Mouse (Mus musculus) intestine, postnatal 0 days (tissue): ENCODE results near the gene Abcd3. TPM values are rescaled to one million over a fixed set of nuclear protein-coding genes. Genes with fewer than 3 reads are reported as not detected.
"Not testable (repeated sequence)": the region's sequence is repeated elsewhere in the genome, so short reads cannot be mapped to it uniquely, and the experiment has no call there.

Experiments
- ATAC-seq: fragments of 200-750 bp; cut with Nextera tagmentation; 2 replicates; pipeline ENCODE4 v1.8.0; 2017; ENCODE audit warnings: mild to moderate bottlenecking, moderate TSS enrichment, moderate library complexity
- H3K27ac ChIP-seq: fragments of 300-500 bp; sonication (generic); 2 replicates; pipeline ENCODE4 v1.5.1; 2014; ENCODE audit warnings: mild to moderate bottlenecking, low read depth, low read length, moderate library complexity
- H3K27me3 ChIP-seq: fragments of 300-500 bp; sonication (generic); replicated peaks from 2 replicates; pipeline ENCODE4 v1.6.1; 2014; ENCODE audit warnings: low read length, mixed read lengths; ENCODE audit not compliant: control insufficient read depth, insufficient read depth
- H3K36me3 ChIP-seq: fragments of 300-500 bp; sonication (generic); 2 replicates; pipeline ENCODE4 v1.6.1; 2014; ENCODE audit warnings: mild to moderate bottlenecking, moderate library complexity; ENCODE audit not compliant: control insufficient read depth, insufficient read depth
- H3K4me1 ChIP-seq: fragments of 300-500 bp; sonication (generic); replicated peaks from 2 replicates; pipeline ENCODE4 v1.6.1; 2014; ENCODE audit warnings: antibody characterized with exemption, low read length, mixed read lengths; ENCODE audit not compliant: control insufficient read depth, insufficient read depth
- H3K4me2 ChIP-seq: fragments of 300-500 bp; sonication (generic); replicated peaks from 2 replicates; pipeline ENCODE4 v1.6.1; 2014; ENCODE audit warnings: low read depth, mild to moderate bottlenecking, moderate library complexity
- H3K4me3 ChIP-seq: fragments of 300-500 bp; sonication (generic); 2 replicates; pipeline ENCODE4 v1.5.1; 2014; ENCODE audit warnings: low read depth, low read length
- H3K9ac ChIP-seq: fragments of 300-500 bp; sonication (generic); 2 replicates; pipeline ENCODE4 v1.6.1; 2014; ENCODE audit warnings: mild to moderate bottlenecking, low read depth, low read length
- H3K9me3 ChIP-seq: fragments of 300-500 bp; sonication (generic); 2 replicates; pipeline ENCODE4 v1.6.1; 2016; ENCODE audit warnings: mixed run types; ENCODE audit not compliant: control insufficient read depth
- CTCF ChIP-seq: sonication (generic); IDR thresholded peaks from 2 replicates; pipeline ENCODE4 v1.5.1; 2016; ENCODE audit warnings: low read depth, mild to moderate bottlenecking, control low read depth, antibody characterized with exemption, moderate library complexity
- WGBS: fragments of 180-500 bp; shearing (Covaris S2); extraction: QIAGEN DNeasy Blood & Tissue Kit; methylation state at CpG from one replicate; pipeline ENCODE4 v1.1.7; 2014; 5-methylcytosine and 5-hydroxymethylcytosine counted together
- polyA plus RNA-seq: library from polyadenylated mRNA; unstranded; fragments of >200 nt; fragmentation: Nextera tagmentation; extraction: Ambion mirVana; gene quantifications from 2 replicates; pipeline ENCODE4 v1.2.1, GENCODE M21; 2015

Gene Abcd3
- polyA plus RNA-seq, 1 experiment from 2014 or later: 46.9 TPM

- Histone ChIP-seq H3K9ac (no peak overlapping the region), H3K36me3 (peaks cover 5% of the 10 kb centered on the region; the same call in 1 of the 2 replicates), H3K27ac (no peak overlapping the region), H3K4me1 (no peaks in the 10 kb centered on the region), H3K4me3 (no peak overlapping the region), H3K27me3 (no peaks in the 10 kb centered on the region), H3K4me2 (no peak overlapping the region), H3K9me3 (no peaks in the 10 kb centered on the region)
- no peak for TF ChIP-seq CTCF
- WGBS: 49% methylated on average over 2 of the region's 2 CpGs
- no peak for ATAC-seq
Measured at GRCm38 (mm10) chr3:121794214-121794613, 20.9 kb downstream of the Abcd3 start.

DNA sequence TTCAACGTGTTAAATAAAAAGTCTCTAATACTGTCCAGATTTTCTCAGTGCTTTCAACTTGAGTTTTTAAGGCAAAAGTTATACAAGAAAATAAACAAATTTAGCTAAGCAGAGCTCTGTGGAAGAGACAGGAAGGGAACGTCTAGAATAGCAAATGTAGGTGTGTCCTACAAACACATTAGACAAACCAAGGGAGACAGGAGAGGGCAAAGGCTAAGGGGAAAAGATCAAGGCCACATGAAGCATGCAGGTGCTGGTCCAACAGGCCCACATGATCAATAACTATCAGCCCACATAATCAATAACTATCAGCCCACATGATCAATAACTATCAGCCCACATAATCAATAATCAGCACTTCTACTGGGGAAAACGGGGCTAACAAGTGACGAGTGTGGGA is 22.9 kb downstream of the Abcd3 start:
- no peak overlapping the region for H3K27ac ChIP-seq
- H3K9me3 ChIP-seq: no peaks in the 10 kb centered on the region
- no peaks in the 10 kb centered on the region for H3K4me1 ChIP-seq
- H3K36me3 ChIP-seq: peaks cover 5% of the 10 kb centered on the region; the same call in 1 of the 2 replicates
- no peak for ATAC-seq
- H3K9ac ChIP-seq: no peak overlapping the region
- no peak overlapping the region for H3K4me2 ChIP-seq
- 71% methylated on average over 4 of the region's 4 CpGs for WGBS
- H3K27me3 ChIP-seq: no peaks in the 10 kb centered on the region
- no peak for TF ChIP-seq CTCF
- H3K4me3 ChIP-seq: no peak overlapping the region

DNA sequence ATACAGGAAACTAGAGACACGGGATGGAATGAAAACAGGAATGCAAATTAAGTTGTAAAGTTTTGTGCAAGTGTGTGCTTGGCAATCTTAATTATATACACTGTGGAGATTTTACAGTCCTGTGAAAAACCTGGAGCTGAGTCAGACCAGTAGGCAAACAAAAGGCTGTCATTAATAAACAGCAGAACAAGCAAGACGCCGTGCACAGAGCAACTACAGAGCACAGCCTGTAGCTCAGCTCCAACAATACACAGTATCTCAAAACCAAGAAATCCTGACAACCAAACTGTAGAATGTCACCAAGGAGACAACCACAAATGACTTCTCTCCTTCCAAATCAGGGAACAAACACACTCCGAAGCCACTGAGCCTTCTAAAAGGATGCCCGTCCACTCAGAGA is 24.7 kb downstream of the Abcd3 start:
- H3K9ac ChIP-seq: no peak overlapping the region
- WGBS: 24% methylated on average over 5 of the region's 5 CpGs
- H3K27me3 ChIP-seq: no peaks in the 10 kb centered on the region
- no peak overlapping the region for H3K4me3 ChIP-seq
- H3K9me3 ChIP-seq: no peaks in the 10 kb centered on the region
- TF ChIP-seq CTCF: no peak
- H3K4me2 ChIP-seq: no peak overlapping the region
- peak; percentile 38; the same call in 1 of the 2 replicates for ATAC-seq
- no peaks in the 10 kb centered on the region for H3K4me1 ChIP-seq
- no peak overlapping the region for H3K27ac ChIP-seq
- peaks cover 12% of the 10 kb centered on the region; the same call in 1 of the 2 replicates for H3K36me3 ChIP-seq

- WGBS: 42% methylated on average over 5 of the region's 5 CpGs
- H3K9ac ChIP-seq: no peak overlapping the region
Measured at GRCm38 (mm10) chr3:121789790-121790189, 25.3 kb downstream of the Abcd3 start.

DNA sequence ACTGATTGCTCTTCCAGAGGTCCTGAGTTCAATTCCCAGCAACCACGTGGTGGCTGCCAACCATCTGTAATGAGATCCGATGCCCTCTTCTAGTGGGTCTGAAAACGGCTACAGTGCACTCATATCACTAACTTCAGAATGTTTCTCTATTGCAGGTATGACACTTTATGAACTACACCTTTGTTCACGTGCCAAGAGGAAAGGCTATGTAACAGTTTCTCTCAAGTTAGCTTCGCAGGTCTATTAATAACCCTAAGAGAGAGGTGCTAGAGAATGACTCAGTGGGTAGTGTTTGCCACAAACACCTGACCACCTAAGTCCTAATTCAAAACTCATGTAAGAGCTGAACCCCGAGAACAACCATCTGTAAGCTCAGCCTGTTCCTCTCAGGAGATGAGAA is 32.1 kb downstream of the Abcd3 start:
- no peaks in the 10 kb centered on the region for H3K9me3 ChIP-seq
- no peak overlapping the region for H3K4me3 ChIP-seq
- H3K9ac ChIP-seq: no peak overlapping the region
- H3K27ac ChIP-seq: no peak overlapping the region
- peaks cover 20% of the 10 kb centered on the region for H3K36me3 ChIP-seq
- no peaks in the 10 kb centered on the region for H3K27me3 ChIP-seq
- 85% methylated on average over 6 of the region's 6 CpGs for WGBS
- H3K4me2 ChIP-seq: no peak overlapping the region
- TF ChIP-seq CTCF: no peak
- ATAC-seq: no peak
- H3K4me1 ChIP-seq: no peaks in the 10 kb centered on the region

More at GRCm38 (mm10) chr3:121789790-121790189, 25.3 kb downstream of the Abcd3 start:
- no peak for TF ChIP-seq CTCF
- Histone ChIP-seq H3K4me2 (no peak overlapping the region), H3K4me3 (no peak overlapping the region), H3K9me3 (no peaks in the 10 kb centered on the region), H3K4me1 (no peaks in the 10 kb centered on the region), H3K27me3 (no peaks in the 10 kb centered on the region), H3K27ac (no peak overlapping the region), H3K36me3 (peaks cover 13% of the 10 kb centered on the region; the same call in 1 of the 2 replicates)
- ATAC-seq: no peak

DNA sequence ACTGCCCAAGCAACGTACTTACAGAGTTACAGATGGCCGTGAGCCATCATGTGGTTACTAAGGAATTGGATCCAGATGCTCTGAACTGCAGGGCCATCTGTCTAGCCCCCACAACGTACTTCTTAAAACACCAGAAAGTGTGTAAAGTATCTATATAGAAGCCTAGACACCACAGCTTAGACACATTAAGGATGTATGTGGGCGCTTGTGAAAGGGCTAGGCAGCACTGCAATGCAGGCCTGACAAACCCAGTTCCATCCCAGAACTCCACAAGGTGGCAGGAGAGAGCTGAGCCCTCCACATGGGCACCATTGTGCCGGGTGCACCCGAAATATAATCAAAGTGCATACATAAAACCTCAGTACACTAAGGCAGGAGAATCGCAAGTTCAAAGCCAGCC is 37.2 kb downstream of the Abcd3 start:
- TF ChIP-seq CTCF: peak; percentile 90
- H3K27ac ChIP-seq: no peak overlapping the region
- no peaks in the 10 kb centered on the region for H3K27me3 ChIP-seq
- no peak overlapping the region for H3K9ac ChIP-seq
- H3K4me3 ChIP-seq: no peak overlapping the region
- peaks cover 25% of the 10 kb centered on the region for H3K36me3 ChIP-seq
- WGBS: 47% methylated on average over 7 of the region's 7 CpGs
- ATAC-seq: no peak
- no peaks in the 10 kb centered on the region for H3K9me3 ChIP-seq
- no peak overlapping the region for H3K4me2 ChIP-seq
- H3K4me1 ChIP-seq: no peaks in the 10 kb centered on the region

- H3K9me3 ChIP-seq, H3K4me2 ChIP-seq, H3K4me1 ChIP-seq, H3K4me3 ChIP-seq, H3K9ac ChIP-seq, H3K27ac ChIP-seq, H3K27me3 ChIP-seq, ATAC-seq: not testable (repeated sequence)
- 91% methylated on average over 4 of the region's 4 CpGs for WGBS
- H3K36me3 ChIP-seq: peaks cover 54% of the 10 kb centered on the region
Measured at GRCm38 (mm10) chr3:121773336-121773735, 41.8 kb downstream of the Abcd3 start.
